8 mouse cellular contexts compared by ENCODE assay signal in the genomic region with DNA sequence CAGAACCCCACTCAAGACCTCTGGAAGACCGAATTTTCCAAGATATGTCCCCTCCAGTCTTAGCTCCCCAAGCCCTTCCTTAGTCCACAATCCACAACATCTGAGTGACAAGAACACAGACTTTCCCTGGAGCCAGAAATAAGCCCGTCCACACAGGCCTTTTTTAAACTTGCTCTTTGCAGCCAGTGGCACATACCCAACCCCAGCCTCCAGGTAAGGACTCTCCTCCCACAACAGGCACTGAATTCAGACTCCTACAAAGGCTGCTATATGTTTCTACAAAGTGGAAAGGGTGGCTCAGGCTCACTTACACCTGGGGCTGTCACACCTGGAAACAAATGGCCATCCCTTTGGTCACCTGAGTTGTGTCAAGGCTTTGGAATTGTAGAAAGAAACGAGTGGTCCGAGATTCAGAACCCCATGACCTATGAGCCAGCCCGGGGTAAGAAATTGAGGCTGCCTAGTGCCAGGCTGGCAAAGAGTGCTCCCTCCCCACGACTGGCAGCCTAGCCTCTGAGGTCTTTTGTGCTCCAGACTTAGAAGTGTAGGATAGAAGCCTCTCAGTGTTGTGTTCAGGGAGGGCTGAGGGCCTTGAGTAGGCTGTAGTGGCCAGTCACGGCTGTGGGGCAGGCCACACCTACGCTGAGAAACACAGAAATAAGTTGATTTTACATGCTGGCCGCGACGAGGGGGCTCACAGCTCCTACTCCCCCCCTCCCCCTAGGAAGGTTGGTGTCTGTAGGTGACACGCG. TPM values are rescaled to one million over a fixed set of nuclear protein-coding genes. Genes with fewer than 3 reads are reported as not detected.
DNase-seq lines count a peak whose midpoint lies in the region; ATAC-seq and TF ChIP-seq lines count a peak whose summit lies in the region.

No protein-coding gene starts in this region.

- no peak for TF ChIP-seq CTCF in layer of hippocampus, adult 2 months (conservative IDR thresholded peaks at IDR 0.05)
- TF ChIP-seq CTCF in bone marrow macrophage, adult 2 months (IDR thresholded peaks at IDR 0.05; ENCODE audit: low read depth, low read length): no peak

- no peaks in the 10 kb centered on the region for H3K9me3 ChIP-seq in hindbrain, embryonic 14.5 days (ENCODE audit: control insufficient read depth, low read length)

- 0 out of 2 replicates have a peak, but pooled peaks have one; percentile 1 for ATAC-seq in hindbrain, embryonic 14.5 days (ENCODE audit: low FRiP score)
- ATAC-seq in erythroid progenitor cell, adult 5-6 weeks (replicated peaks; ENCODE audit: low FRiP score, poor library complexity, severe bottlenecking): no peak

- WGBS in hindbrain, embryonic 14.5 days: 23% methylated on average over 13 of the region's 13 CpGs
- WGBS in macrophage (ENCODE audit: missing documents): 14% methylated on average over 13 of the region's 13 CpGs

- H3K27ac ChIP-seq in layer of hippocampus, adult 2 months: peak overlapping the region; percentile 98
- H3K27ac ChIP-seq in bone marrow macrophage, adult 2 months (ENCODE audit: insufficient read depth, low read depth, low read length): no peak overlapping the region
- H3K27ac ChIP-seq in hindbrain, embryonic 14.5 days: peak overlapping the region; percentile 92
- H3K27ac ChIP-seq in macrophage: no peak overlapping the region

- H3K9ac ChIP-seq in hindbrain, embryonic 14.5 days: peak overlapping the region; percentile 87

- TF ChIP-seq POLR2A in bone marrow macrophage, adult 2 months (IDR thresholded peaks at IDR 0.05; ENCODE audit: borderline replicate concordance, low read depth, low read length): no peak

- peaks cover 28% of the 10 kb centered on the region; the same call in 1 of the 2 replicates for H3K79me2 ChIP-seq in macrophage (ENCODE audit: inconsistent target)

- DNase-seq in layer of hippocampus, adult 2 months (ENCODE audit: low spot score in 2 of 2): no peak
- DNase-seq in layer of hippocampus, adult 11-12 months (ENCODE audit: low spot score): no peak
- DNase-seq in hindbrain, embryonic 14.5 days (ENCODE audit: low spot score): no peak
- no peak for DNase-seq in T-cell, adult 2 months (ENCODE audit: low spot score)
- DNase-seq in gastrocnemius, postnatal 10 days: no peak

- peak overlapping the region; percentile 89 for H3K4me3 ChIP-seq in layer of hippocampus, adult 2 months
- peak overlapping the region; percentile 73 for H3K4me3 ChIP-seq in bone marrow macrophage, adult 2 months (ENCODE audit: insufficient read depth, low read length)
- H3K4me3 ChIP-seq in hindbrain, embryonic 14.5 days (replicated peaks; ENCODE audit: low read length): peak overlapping the region; percentile 88
- peak overlapping the region; percentile 47 for H3K4me3 ChIP-seq in macrophage (ENCODE audit: inconsistent target)

- H3K27me3 ChIP-seq in hindbrain, embryonic 14.5 days (ENCODE audit: control insufficient read depth, insufficient read depth, low read length): no peaks in the 10 kb centered on the region

- peak overlapping the region; percentile 82 for H3K4me2 ChIP-seq in hindbrain, embryonic 14.5 days (replicated peaks)

- peaks cover 23% of the 10 kb centered on the region for H3K36me3 ChIP-seq in hindbrain, embryonic 14.5 days (replicated peaks; ENCODE audit: control insufficient read depth, insufficient read depth)
- peaks cover 5% of the 10 kb centered on the region; the same call in 1 of the 2 replicates for H3K36me3 ChIP-seq in macrophage (ENCODE audit: inconsistent target)

- H3K4me1 ChIP-seq in bone marrow macrophage, adult 2 months (ENCODE audit: control insufficient read depth, insufficient read depth, low read length): peaks cover 10% of the 10 kb centered on the region; the same call in 1 of the 2 replicates
- H3K4me1 ChIP-seq in hindbrain, embryonic 14.5 days (replicated peaks; ENCODE audit: control insufficient read depth, insufficient read depth, low read length): peaks cover 23% of the 10 kb centered on the region

RNA-seq across cellular contexts. Expression of a gene that starts 0.8 kb away (rescaled TPM):
- total RNA-seq in layer of hippocampus, adult 2 months (2021): 10 to 100 TPM; 72.0 to 84.1 TPM
- polyA plus RNA-seq in bone marrow macrophage, adult 2 months (2012; ENCODE audit: insufficient read depth, insufficient read length, missing spikeins): 10.8 and 14.3 TPM in 2 replicates
- 14.8 and 16.4 TPM in 2 replicates for polyA plus RNA-seq in hindbrain, embryonic 14.5 days (2014; fragmentation: Nextera tagmentation; extraction: Ambion mirVana)
- total RNA-seq in macrophage (2018; cell fraction: chromatin; rRNA removed): 10 to 100 TPM in 8 of 26 experiments, 1 to 10 TPM in 18; 1.8 to 16.3 (median 7.2) TPM
- 10 to 100 TPM in 9 of 26 experiments, 1 to 10 TPM in 17; 5.0 to 17.8 (median 8.7) TPM for total RNA-seq in macrophage (2018; cell fraction: cytosol; rRNA removed)
- 10 to 100 TPM in 12 of 26 experiments, 1 to 10 TPM in 14; 4.2 to 22.1 (median 9.6) TPM for total RNA-seq in macrophage (2018; cell fraction: nucleus; rRNA removed)
- 6.7 to 9.5 TPM (median 8.9 TPM) in 3 replicates for polyA plus RNA-seq in macrophage (2018)
- total RNA-seq in erythroid progenitor cell, adult 5-6 weeks (2015; ENCODE audit: low replicate concordance): 1.4 TPM in 1 of 2 replicates, not detected in the other
- 2.2 TPM in 1 of 2 replicates, not detected in the other for total RNA-seq in erythroid progenitor cell, adult 5-6 weeks (2017; ENCODE audit: low replicate concordance)
- total RNA-seq in gastrocnemius, postnatal 10 days (2021): 10 to 100 TPM; 26.3 to 29.7 TPM

RNA-seq across cellular contexts. Expression of a gene that starts 14.4 kb away (rescaled TPM):
- 10 to 100 TPM; 51.1 to 54.9 TPM for total RNA-seq in layer of hippocampus, adult 2 months (2021)
- polyA plus RNA-seq in bone marrow macrophage, adult 2 months (2012; ENCODE audit: insufficient read depth, insufficient read length, missing spikeins): 64.4 and 64.9 TPM in 2 replicates
- 70.9 and 77.0 TPM in 2 replicates for polyA plus RNA-seq in hindbrain, embryonic 14.5 days (2014; fragmentation: Nextera tagmentation; extraction: Ambion mirVana)
- total RNA-seq in macrophage (2018; cell fraction: chromatin; rRNA removed): 100 to 1,000 TPM in 15 of 26 experiments, 10 to 100 TPM in 11; 40.9 to 207 (median 119) TPM
- 10 to 100 TPM; 19.5 to 49.5 (median 40.8) TPM for total RNA-seq in macrophage (2018; cell fraction: cytosol; rRNA removed)
- 100 to 1,000 TPM in 7 of 26 experiments, 10 to 100 TPM in 19; 32.2 to 191 (median 68.2) TPM for total RNA-seq in macrophage (2018; cell fraction: nucleus; rRNA removed)
- polyA plus RNA-seq in macrophage (2018): 38.8 to 85.1 TPM (median 48.0 TPM) in 3 replicates
- 51.2 and 52.4 TPM in 2 replicates for total RNA-seq in erythroid progenitor cell, adult 5-6 weeks (2015; ENCODE audit: low replicate concordance)
- 20.2 and 30.0 TPM in 2 replicates for total RNA-seq in erythroid progenitor cell, adult 5-6 weeks (2017; ENCODE audit: low replicate concordance)
- total RNA-seq in gastrocnemius, postnatal 10 days (2021): 10 to 100 TPM; 15.3 to 21.2 TPM

RNA-seq across cellular contexts. Expression of a gene that starts 14.4 kb away (rescaled TPM):
- 10 to 100 TPM; 93.6 to 98.0 TPM for total RNA-seq in layer of hippocampus, adult 2 months (2021)
- polyA plus RNA-seq in bone marrow macrophage, adult 2 months (2012; ENCODE audit: insufficient read depth, insufficient read length, missing spikeins): 85.0 and 105 TPM in 2 replicates
- polyA plus RNA-seq in hindbrain, embryonic 14.5 days (2014; fragmentation: Nextera tagmentation; extraction: Ambion mirVana): 411 and 415 TPM in 2 replicates
- 10 to 100 TPM in 25 of 26 experiments, 1 to 10 TPM in 1; 9.3 to 75.6 (median 18.2) TPM for total RNA-seq in macrophage (2018; cell fraction: chromatin; rRNA removed)
- total RNA-seq in macrophage (2018; cell fraction: cytosol; rRNA removed): 100 to 1,000 TPM in 9 of 26 experiments, 10 to 100 TPM in 17; 69.7 to 126 (median 94.2) TPM
- total RNA-seq in macrophage (2018; cell fraction: nucleus; rRNA removed): 10 to 100 TPM; 11.8 to 86.2 (median 39.3) TPM
- 67.3 to 311 TPM (median 228 TPM) in 3 replicates for polyA plus RNA-seq in macrophage (2018)
- total RNA-seq in erythroid progenitor cell, adult 5-6 weeks (2015; ENCODE audit: low replicate concordance): 144 and 145 TPM in 2 replicates
- total RNA-seq in erythroid progenitor cell, adult 5-6 weeks (2017; ENCODE audit: low replicate concordance): 76.8 and 133 TPM in 2 replicates
- 10 to 100 TPM; 52.4 to 72.0 TPM for total RNA-seq in gastrocnemius, postnatal 10 days (2021)

RNA-seq across cellular contexts. Expression of a gene that starts 16.4 kb away (rescaled TPM):
- total RNA-seq in layer of hippocampus, adult 2 months (2021): not detected
- not detected in 2 replicates for polyA plus RNA-seq in bone marrow macrophage, adult 2 months (2012; ENCODE audit: insufficient read depth, insufficient read length, missing spikeins)
- not detected in 2 replicates for polyA plus RNA-seq in hindbrain, embryonic 14.5 days (2014; fragmentation: Nextera tagmentation; extraction: Ambion mirVana)
- total RNA-seq in macrophage (2018; cell fraction: chromatin; rRNA removed): not detected
- not detected for total RNA-seq in macrophage (2018; cell fraction: cytosol; rRNA removed)
- total RNA-seq in macrophage (2018; cell fraction: nucleus; rRNA removed): not detected
- not detected in 3 replicates for polyA plus RNA-seq in macrophage (2018)
- not detected in 2 replicates for total RNA-seq in erythroid progenitor cell, adult 5-6 weeks (2015; ENCODE audit: low replicate concordance)
- not detected in 2 replicates for total RNA-seq in erythroid progenitor cell, adult 5-6 weeks (2017; ENCODE audit: low replicate concordance)
- total RNA-seq in gastrocnemius, postnatal 10 days (2021): not detected

RNA-seq across cellular contexts. Expression of a gene that starts 24.0 kb away (rescaled TPM):
- not detected for total RNA-seq in layer of hippocampus, adult 2 months (2021)
- polyA plus RNA-seq in bone marrow macrophage, adult 2 months (2012; ENCODE audit: insufficient read depth, insufficient read length, missing spikeins): 5.3 and 11.4 TPM in 2 replicates
- 5.3 TPM in 1 of 2 replicates, not detected in the other for polyA plus RNA-seq in hindbrain, embryonic 14.5 days (2014; fragmentation: Nextera tagmentation; extraction: Ambion mirVana)
- total RNA-seq in macrophage (2018; cell fraction: chromatin; rRNA removed): not detected
- total RNA-seq in macrophage (2018; cell fraction: cytosol; rRNA removed): under 1 TPM in 1 of 26 experiments, not detected in 25; 0.31 TPM
- total RNA-seq in macrophage (2018; cell fraction: nucleus; rRNA removed): 1 to 10 TPM in 1 of 26 experiments, not detected in 25; 2.6 TPM
- not detected in 3 replicates for polyA plus RNA-seq in macrophage (2018)
- not detected in 2 replicates for total RNA-seq in erythroid progenitor cell, adult 5-6 weeks (2015; ENCODE audit: low replicate concordance)
- total RNA-seq in erythroid progenitor cell, adult 5-6 weeks (2017; ENCODE audit: low replicate concordance): 4.1 TPM in 1 of 2 replicates, not detected in the other
- total RNA-seq in gastrocnemius, postnatal 10 days (2021): not detected

Comparison
In these comparisons a context has a peak if more than half of its experiments do, and no peak if none do; other contexts are left out.
1. H3K27ac ChIP-seq: peak in layer of hippocampus, adult 2 months (single experiment) and hindbrain, embryonic 14.5 days (single experiment); none in bone marrow macrophage, adult 2 months (single experiment) and macrophage (single experiment).
2. RNA of a gene that starts 0.8 kb away (total RNA-seq): 72.0 to 84.1 TPM in layer of hippocampus, adult 2 months and 26.3 to 29.7 TPM in gastrocnemius, postnatal 10 days; 1.4 to 2.2 TPM in erythroid progenitor cell, adult 5-6 weeks; every median in the first group is over 4 times any median in the second.
3. Peak in every context shown above with its lines, with median percentiles within 50 percentile points of each other: H3K4me3 ChIP-seq.